Mouse (Mus musculus): ENCODE data around the gene Chl1.

DNA sequence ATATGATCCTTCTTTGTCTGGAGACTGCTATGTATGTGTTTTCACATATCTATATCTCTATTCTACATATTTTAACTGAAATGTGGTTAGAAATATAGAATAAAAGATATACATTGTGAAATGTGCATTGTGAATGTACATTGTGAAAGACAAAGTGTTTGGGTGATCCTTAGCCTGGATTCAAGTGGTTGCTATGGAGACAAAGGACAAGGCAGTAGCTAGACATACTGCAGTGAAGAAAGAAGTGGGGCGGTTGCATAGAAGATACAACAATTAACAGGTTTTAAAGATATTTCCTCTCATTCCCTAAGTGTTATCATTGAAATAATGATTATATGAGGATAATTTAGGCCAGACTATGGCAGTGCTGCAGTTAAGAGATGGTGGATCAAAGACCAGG lies 146.4 kb downstream of the Chl1 start:
- no peak for TF ChIP-seq POLR2A (IDR thresholded peaks at IDR 0.05; ENCODE audit: borderline replicate concordance, extremely low read depth, low read depth, low read length)
- TF ChIP-seq CTCF (IDR thresholded peaks at IDR 0.05; ENCODE audit: insufficient read depth, low read length): no peak
